Mouse (Mus musculus): ENCODE results near the gene Acp4.
A peak's percentile ranks its signal among the peaks of the same experiment; 100 is the strongest.
"Not testable (repeated sequence)": the region's sequence is repeated elsewhere in the genome, so short reads cannot be mapped to it uniquely, and the experiment has no call there.

Gene Acp4

DNA sequence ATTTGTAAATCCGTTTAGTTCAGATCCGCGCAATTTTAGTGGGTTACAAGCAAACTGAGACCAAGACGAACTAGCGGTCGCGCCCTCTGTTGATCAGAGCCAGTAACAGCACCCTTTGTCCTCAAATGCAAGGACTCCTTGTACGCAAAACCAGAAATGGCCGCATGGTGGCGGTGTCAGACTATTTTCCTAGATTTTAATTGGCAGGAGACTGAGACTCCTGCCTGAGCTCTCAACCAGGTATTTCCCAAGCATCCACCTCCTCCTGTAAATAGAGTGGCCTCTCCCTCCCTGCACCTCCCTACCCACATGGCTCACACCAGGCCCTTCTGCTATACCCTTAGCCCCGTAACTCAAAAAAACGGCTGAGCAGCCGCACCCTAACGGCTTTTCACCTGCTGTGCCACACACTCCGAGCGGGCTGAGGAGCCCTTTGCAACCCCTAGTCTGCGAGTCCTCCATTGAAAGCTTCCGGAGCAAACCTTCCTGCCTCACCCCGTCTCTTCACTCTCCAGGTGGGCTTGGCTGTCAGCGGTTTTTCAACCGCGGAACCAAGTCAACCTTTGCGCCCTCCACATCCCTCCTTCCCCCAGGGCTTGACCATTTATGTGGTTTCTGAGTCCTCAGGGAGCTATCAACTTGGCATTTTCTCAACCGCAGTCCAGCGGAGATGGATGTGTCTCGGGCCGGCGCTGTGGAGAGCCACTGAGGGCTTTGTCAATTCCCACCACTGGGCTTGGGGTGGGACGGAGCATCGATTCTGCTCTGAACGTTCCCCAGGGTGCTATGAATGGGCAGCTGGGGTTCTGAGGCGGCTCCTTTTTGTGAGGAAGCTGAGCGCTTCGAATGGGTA, 5.8 kb upstream of the Acp4 start:
- peak; percentile 86 for DNase-seq (ENCODE audit: low read depth, low spot score)

DNA sequence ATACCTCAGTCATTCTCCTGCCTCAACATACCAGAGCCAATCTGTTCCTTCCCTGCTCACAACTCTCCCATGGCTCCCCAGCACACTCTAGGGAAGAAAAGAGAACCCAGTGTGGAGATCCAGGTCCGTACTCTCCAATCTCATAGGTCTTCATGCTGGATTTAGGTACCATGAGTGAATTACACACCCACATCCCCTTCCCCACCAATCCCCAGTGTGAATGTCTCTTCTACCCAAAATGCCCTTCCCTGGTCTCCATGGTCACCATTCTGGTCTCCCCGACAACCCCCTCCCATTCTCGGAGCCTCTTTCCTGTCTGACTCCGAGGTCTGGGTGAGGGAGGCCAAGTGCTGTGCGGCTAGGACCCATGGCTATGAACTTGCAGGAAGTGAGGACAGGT, 4.0 kb upstream of the Acp4 start, which contains the start of gene Gm15517:
TSS of gene Gm15517 (plus strand) at position 301 of the 400 bp plus-strand sequence.
- DNase-seq (ENCODE audit: low read depth, low spot score) = no peak

DNA sequence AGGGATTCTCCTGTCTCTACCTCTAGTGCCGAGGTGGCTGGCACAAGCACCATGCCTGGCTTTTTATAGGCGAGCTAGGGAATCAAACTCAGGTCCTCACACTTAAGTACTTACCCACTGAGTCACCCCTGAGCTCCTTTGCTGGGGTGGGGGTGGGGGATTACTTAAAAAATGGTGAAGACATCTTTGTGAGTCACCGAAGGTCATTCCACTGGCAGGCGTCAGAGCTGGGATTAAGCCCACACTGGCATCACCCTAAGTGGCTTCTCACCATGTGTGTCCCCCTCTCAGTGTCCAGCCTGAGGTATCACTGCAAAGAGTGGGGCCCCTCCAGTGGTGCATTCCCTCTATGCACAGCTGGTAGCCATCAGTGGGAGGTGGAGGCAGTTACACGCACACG, 3.2 kb upstream of the Acp4 start:
- no peak for DNase-seq (ENCODE audit: low read depth, low spot score)

DNA sequence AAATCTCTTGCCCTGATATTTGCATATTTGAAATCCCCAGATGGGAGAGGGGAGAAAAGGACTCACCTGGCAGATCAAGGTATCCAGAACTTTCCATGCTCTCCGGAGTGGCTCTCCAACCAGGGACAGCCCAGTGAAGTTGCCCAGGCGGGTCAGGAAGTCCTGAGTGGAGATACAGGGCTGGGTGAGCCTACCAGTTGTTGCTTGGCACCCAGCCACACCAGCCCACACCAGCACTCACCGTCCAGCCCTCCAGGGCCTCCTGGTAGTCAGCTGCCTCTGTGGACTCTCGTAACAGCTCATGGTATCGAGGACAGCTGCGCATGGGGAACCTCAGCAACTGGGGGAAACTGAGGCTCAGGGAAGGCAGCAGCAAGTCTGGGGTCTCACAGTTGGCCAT, 2.2 kb downstream of the Acp4 start:
- no peak for DNase-seq (ENCODE audit: low read depth, low spot score)

DNA sequence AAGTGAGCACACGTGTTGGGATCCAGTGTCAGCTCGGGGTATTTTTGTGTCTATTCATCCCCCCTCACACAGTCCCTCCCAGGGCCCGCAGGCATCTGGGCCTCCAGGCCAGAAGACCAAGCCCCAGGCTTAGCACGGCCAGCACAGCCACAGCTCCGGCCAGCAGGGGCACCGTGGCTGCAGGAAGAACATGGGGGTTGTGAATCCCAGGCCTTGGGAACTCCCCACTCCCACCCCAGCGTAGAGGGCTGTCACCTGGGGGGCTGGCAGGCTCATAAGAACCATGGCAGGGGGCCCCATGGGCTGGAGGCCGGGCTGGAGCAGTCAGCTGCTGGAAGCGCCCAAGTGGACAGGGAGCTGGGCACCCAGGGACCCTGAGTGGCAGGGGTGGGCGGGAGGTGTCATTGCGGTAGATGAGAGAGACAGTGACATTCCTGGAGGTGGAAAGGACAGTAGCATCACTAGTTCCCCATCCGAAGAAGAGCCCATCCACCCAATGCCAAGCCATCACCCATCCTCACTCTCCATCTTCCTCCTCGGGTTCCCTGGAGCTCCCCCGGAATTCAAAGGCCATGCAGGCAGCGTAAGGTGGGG, 4.1 kb downstream of the Acp4 start:
- no peak for DNase-seq (ENCODE audit: low read depth, low spot score)

DNA sequence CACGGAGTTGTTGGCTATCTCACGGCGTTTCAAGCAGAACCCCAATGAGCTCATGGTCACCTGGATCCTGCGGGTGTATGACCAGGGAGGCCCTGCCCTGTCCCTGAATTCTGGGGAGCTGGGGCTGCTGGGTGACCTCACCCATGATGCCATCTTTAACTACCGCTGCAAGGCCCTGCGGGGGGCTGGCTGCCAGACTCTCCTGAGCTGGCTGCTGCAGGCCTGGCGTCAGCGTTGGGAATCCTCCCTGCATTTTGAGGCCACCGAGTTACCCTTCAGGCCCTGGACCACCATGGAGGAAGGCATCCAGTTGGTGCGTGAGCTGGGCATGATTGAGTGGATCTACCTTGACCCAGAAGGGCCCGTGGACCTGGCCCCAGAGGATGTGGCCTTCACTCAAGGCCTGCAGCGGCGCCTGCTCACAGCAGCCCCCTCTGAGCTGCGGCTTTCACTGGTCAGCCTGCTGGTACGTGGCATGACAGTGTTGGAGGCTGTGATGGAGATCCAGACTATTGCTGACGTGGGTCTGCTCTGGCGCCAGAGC, 6.4 kb downstream of the Acp4 start:
- DNase-seq (ENCODE audit: low read depth, low spot score) = not testable (repeated sequence)

DNA sequence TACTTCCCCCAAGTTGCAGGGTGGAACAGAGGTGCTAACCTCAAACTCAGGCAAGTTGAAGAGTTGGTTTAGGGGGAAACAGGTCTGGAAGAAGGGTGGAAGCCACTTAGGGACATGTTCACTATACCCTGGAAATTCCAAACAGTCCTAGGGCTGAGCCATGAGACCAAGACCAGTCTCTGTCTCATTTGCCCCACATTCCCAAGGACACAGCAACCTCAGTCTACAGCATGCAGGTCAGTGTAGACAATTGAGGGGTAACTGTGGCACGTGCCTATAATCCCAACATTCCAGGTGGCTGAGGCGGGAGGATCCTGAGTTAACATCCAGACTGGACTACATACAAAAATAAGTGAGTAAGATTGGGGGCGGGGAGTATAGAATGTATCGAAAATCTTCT, 7.9 kb downstream of the Acp4 start:
- DNase-seq (ENCODE audit: low read depth, low spot score) = no peak

DNA sequence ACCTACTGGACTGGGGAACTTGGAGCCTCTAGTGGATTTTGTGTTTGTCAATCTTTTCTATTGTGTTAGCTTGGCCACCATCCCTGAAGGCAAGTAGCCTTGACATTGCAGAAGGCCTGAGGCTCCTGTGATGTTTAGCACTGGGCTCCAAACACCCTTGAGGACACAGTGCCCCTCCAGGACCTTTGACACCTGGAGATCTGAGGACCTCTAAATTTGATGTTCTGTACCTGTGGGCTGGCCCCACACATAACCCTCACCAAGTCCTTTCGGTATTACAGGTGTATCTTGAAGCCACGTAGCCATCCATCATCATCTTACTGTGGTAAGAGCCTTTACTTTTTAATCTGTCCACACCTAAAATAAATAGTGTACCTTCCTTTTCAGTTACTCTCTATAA, 9.2 kb downstream of the Acp4 start:
- no peak for DNase-seq (ENCODE audit: low read depth, low spot score)

DNA sequence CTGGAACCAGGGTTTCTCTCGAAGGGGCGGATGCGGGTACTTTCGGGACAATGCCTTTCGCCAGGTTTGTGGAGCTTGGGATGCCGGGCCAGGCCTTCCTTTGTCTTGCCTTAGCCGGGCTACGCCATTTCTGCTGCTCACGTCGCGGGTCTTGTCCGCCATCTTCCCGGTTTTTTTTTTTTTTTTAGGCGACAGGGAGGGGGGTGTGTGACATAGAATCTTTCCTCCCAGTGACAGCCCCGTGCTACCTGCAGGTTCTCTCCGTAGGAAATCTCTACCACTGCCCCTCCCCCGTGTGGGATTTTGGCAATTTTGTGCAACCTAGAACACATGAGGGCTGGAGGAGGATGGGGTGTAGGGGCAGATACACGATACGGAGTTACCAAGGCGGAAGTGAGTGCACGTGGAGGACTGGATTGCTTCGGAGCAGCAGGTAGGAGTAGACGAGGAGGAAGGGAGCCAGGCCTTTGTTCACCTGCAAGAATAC, 10.2 kb downstream of the Acp4 start:
- peak; percentile 56 for DNase-seq (ENCODE audit: low read depth, low spot score)

DNA sequence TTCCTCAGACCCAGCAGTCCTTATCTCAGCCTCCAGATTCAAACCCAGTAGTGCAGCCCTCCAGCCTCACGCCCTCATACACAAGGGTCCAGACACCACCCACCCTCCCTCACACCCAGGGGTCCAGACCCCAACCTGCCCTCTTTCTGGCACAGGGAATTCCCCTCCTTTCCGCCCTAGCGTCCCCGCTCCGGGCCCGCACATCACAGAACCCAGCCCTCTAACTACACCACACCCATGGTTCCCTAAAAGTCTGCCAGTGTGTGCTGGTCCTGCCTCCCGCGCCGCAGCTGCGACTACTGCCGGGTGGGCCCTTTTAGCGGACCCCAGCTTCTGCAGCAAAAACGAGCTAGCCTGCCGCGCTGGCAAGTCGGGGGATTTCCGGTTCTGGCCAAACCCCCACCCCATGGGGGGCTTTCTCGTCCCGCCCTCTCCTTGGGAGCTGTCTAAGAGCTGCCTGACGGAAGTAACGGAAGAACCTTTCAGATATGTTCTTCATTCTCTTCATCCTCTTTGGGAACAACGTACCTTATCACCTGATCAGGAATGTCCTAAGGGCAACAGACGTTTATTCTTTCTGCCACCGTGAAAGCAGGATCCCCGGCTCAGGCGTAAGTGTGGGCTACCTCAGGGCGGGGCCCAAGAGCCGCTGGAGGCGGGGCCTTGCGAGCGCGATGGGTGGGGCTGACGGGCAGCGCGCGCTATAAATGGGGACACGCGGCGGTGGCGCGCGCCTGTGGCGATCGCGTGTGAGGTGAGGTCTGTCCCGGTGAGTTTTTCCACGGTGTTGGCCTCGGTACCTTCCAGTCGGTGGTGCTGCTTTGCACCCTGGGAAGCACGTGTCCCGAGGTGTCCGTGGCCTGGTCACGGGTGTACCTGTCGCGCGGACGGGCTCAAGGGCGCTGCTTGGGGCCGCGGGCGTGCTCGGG, 10.9 kb downstream of the Acp4 start, which contains the start of the genes 1700028J19Rik and 2410002F23Rik:
TSS of gene 1700028J19Rik (minus strand) at position 641 of the 929 bp plus-strand sequence.
TSS of gene 2410002F23Rik (plus strand) at position 668 of the 929 bp plus-strand sequence.
- peak; percentile 85 for DNase-seq (ENCODE audit: low read depth, low spot score)

DNA sequence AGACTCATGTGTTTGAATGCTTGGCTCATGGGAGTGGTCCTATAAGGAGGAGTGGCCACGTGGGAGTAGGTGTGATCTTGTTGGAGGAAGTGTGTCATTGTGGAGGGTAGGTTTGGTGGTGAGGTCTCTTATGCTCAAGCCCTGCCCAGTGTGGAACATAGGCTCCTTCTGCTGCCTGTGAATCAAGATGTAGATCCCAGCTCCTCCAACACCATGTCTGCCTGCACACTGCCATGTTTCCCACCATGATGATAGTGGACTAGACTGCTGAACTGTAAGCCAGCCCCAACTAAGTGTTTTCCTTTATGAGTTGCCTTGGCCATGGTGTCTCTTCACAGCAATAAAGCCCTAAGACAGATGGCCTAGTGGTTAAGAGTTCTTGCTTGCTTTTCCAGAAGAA, 13.1 kb downstream of the Acp4 start:
- no peak for DNase-seq (ENCODE audit: low read depth, low spot score)

DNA sequence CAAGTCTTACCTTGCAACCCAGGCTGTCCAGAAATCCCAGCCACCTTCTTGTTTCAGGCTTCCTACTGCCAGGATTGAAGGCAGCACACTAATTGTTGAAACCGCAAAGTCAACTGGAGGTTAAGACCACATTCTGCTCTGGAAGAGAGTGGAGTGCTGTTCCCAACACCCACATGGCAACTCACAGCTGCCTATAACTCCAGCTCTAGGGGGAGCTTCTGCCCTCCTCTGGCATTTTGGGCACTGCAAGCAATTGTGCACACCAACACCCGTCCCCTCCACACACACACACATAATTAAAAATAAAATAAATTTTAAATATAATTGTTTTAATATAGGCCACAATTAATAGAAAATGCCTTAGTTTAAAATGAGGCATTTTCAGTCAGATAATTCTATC, 16.0 kb downstream of the Acp4 start:
- no peak for DNase-seq (ENCODE audit: low read depth, low spot score)

DNA sequence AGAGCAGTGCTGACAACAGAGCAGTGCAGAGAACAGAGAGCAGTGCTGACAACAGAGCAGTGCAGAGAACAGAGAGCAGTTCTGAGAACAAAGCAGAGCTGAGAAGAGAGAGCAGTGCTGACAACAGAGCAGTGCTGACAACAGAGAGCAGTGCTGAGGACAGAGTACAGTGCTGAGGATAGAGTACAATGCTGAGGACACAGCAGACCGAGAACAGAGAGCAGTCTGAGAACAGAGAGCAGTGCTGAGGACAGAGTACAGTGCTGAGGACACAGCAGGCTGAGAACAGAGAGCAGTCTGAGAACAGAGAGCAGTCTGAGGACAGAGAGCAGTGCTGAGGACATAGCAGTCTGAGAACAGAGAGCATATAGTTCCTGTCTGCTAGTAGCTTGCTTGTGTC, 16.5 kb downstream of the Acp4 start:
- no peak for DNase-seq (ENCODE audit: low read depth, low spot score)

DNA sequence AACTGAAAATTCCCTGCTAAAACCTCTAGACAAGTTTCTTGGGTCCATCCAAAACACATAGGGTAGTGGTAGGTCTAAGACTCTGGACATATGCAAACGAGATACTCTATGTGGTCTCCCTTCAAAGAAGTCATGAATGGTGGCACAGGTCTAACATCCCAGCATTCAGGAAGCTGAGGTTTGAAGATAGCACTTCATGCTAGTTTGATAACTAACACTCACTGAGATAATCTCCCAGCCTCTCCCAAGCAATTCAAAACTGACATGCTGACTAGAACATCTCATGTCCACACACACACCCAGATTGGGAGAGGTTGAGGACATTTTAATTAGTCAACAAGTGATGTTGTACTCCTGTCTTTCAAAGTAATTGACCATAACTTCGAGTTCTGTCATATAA, 17.3 kb downstream of the Acp4 start:
- DNase-seq (ENCODE audit: low read depth, low spot score) = no peak

DNA sequence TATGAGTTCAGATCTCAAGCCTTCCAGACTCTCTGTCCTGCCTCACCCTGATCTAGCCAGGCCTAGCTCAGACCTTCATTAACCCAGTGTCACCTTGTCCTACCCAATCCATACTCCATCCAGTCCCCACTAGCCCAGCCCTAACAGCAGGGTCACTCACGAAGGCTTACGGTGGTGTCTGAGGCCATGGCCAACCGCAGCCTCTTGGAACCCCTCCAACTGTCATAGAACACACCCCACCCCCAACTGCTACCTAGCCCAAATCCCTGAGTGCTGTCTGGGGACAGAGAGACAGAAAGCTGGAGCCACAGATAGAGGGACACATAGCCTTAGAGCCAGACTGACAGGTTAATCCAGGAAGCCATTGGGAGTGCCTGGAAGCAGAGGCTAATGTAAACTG, 21.3 kb downstream of the Acp4 start, which contains the start of gene Gm36864:
TSS of gene Gm36864 (plus strand) at position 269 of the 400 bp plus-strand sequence.
- no peak for DNase-seq (ENCODE audit: low read depth, low spot score)

DNA sequence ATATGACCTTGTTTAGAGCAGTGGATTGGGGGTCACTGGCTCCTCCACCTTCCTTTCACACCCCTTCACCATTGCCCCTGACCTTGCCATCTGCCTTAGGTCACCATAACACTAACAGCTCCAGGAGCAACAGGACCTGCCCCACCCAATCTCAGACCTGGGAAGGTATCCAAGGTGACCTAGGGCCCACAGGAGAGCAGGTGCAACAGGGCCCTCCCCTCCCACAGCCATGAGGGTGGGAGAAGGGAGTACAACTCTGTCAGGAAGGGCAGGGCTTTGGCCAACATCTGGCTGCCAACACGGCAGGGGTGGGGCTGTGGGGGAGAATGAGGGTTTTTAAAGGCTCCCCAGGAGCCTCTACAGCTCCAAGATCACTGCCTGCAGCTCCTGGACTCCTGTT, 32.1 kb downstream of the Acp4 start, which contains the start of gene Klk1:
TSS of gene Klk1 (plus strand) at position 285 of the 400 bp plus-strand sequence.
- no peak for DNase-seq (ENCODE audit: low read depth, low spot score)

DNA sequence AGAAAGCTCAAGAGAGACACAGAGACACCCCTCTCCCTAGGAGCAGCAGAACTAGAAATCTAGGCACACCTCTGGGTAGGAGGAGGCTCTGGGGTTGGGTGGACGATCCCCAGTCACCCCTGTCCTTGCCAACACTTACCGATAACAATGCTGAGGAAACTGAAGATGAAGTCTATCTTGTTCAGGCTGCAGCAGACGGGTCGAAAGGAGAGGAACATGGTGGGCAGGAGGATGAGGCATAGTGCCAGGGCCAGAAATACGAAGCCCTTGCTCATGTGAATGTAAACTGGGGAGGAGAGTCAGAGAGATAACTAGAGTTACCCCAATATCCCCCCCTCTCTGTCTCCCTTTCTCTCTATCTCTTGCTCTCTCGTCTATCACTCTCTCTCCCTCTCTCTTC, 34.8 kb downstream of the Acp4 start:
- not testable (repeated sequence) for DNase-seq (ENCODE audit: low read depth, low spot score)

DNA sequence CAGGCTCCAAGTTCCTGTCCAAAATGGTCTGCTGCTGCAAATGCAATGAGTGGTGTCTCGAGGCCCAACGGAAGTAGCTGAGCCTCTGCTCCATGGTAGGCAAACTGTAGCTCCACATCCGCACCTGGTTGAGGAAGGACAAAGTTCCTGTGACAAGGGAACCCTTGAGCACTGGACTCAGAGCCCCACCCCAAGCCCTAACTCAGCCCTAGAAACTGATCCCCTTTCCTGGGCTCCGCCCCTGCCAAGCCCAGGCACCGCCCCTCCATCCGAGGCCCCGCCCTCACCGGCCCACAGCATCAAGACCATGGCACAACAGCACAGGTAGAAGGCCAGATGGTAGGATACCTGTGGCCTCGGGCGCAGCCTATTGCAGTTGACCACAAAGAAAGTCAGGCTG, 35.6 kb downstream of the Acp4 start:
- DNase-seq (ENCODE audit: low read depth, low spot score) = not testable (repeated sequence)

DNA sequence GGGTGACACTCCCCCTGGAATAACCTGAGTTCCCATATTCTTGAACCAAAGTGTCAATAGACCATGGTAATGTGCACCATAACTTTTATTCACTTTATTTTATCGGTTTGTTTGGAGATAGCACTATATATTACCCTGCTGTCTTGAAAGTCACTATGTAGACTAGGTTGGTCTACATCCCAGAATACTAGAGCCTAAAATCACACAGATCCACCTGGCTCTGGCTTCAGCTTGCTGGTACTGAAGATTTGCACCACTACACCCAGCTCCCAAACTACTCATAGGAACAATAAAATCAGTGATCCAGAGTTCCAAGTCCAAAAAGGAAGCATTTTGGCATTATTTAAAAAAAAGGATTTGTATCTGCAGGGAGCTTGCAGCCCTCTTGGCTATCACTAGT, 41.5 kb downstream of the Acp4 start, which contains the start of gene Klk1b5:
TSS of gene Klk1b5 (plus strand) at position 301 of the 400 bp plus-strand sequence.
- no peak for DNase-seq (ENCODE audit: low read depth, low spot score)

DNA sequence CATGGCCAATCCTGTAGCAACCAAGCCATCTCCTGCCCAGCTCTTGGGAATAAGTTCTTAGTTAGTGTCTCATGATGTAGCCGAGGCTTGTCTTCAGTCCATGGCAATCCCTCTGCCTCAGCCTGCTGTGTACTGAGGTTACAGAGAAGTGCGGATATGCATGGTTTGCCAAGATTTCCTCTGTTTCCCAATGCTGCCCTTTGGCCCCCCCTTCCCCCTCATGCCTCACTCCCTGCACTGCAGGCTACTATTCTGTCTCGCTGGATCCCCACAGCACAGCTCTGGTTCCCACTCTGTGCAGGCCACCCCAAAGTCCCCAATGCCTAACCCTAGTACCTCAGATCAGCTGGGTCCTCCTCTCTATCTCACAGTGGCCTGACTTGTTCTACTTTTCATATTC, 48.9 kb downstream of the Acp4 start:
- DNase-seq (ENCODE audit: low read depth, low spot score) = no peak

DNA sequence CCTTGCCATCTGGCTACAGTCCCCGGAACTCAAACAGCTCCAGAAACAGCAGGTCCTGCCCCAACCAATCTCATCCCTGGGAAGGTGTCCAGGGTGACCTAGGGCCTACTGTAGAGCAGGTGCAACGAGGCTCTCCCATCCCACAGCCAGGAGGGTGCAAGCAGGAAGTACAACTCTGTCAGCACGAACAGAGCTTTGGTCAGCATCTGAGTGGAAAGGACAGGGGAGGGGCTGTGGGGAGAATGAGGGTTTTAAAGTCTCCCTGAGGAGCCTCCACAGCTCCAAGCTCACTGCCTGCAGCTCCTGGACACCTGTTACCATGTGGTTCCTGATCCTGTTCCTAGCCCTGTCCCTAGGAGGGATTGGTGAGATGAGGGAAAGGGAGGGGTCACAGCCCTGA, 50.0 kb downstream of the Acp4 start, which contains the start of gene Klk1b4:
TSS of gene Klk1b4 (plus strand) at position 301 of the 400 bp plus-strand sequence.
- not testable (repeated sequence) for DNase-seq (ENCODE audit: low read depth, low spot score)
